Mouse (Mus musculus) lung, embryonic 14.5 days (tissue): ENCODE measurements around the gene 4933428G20Rik. TPM values are rescaled to one million over a fixed set of nuclear protein-coding genes. Genes with fewer than 3 reads are reported as not detected.

Source experiments
- ATAC-seq: fragments of 200-750 bp; cut with Nextera tagmentation; 2 replicates; pipeline ENCODE4 v1.8.0; 2017; ENCODE audit warnings: mild to moderate bottlenecking, moderate TSS enrichment, moderate library complexity; ENCODE audit not compliant: insufficient read depth
- DNase-seq: peaks from one replicate; pipeline ENCODE4 v3.0.0-alpha.2; 2015
- H3K27ac ChIP-seq: fragments of 300-500 bp; sonication (generic); 2 replicates; pipeline ENCODE4 v1.5.1; 2014; ENCODE audit warnings: low read depth, mild to moderate bottlenecking, moderate library complexity
- H3K27me3 ChIP-seq: fragments of 300-500 bp; sonication (generic); 2 replicates; pipeline ENCODE4 v1.6.1; 2014; ENCODE audit warnings: low read length, control low read depth; ENCODE audit not compliant: insufficient read depth
- H3K36me3 ChIP-seq: fragments of 300-500 bp; sonication (generic); 2 replicates; pipeline ENCODE4 v1.6.1; 2014; ENCODE audit warnings: control low read depth; ENCODE audit not compliant: insufficient read depth
- H3K4me1 ChIP-seq: fragments of 300-500 bp; sonication (generic); 2 replicates; pipeline ENCODE4 v1.6.1; 2014; ENCODE audit warnings: antibody characterized with exemption, control low read depth; ENCODE audit not compliant: insufficient read depth
- H3K4me2 ChIP-seq: fragments of 300-500 bp; sonication (generic); 2 replicates; pipeline ENCODE4 v1.6.1; 2014; ENCODE audit warnings: mild to moderate bottlenecking
- H3K4me3 ChIP-seq: fragments of 300-500 bp; sonication (generic); 2 replicates; pipeline ENCODE4 v1.5.1; 2014; ENCODE audit warnings: low read depth, low read length
- H3K9ac ChIP-seq: fragments of 300-500 bp; sonication (generic); 2 replicates; pipeline ENCODE4 v1.6.1; 2014
- H3K9me3 ChIP-seq: fragments of 300-500 bp; sonication (generic); 2 replicates; pipeline ENCODE4 v1.6.1; 2016; ENCODE audit warnings: low read depth, low read length, control low read depth
- CTCF ChIP-seq: IDR thresholded peaks from 2 replicates; pipeline ENCODE4 v1.5.1; 2016; ENCODE audit warnings: antibody characterized with exemption, low read depth
- WGBS: fragments of 180-500 bp; shearing (Covaris S2); extraction: QIAGEN DNeasy Blood & Tissue Kit; methylation state at CpG from one replicate; pipeline ENCODE4 v1.1.7; 2014; 5-methylcytosine and 5-hydroxymethylcytosine counted together
- polyA plus RNA-seq: library from polyadenylated mRNA; unstranded; fragments of >200 nt; fragmentation: Nextera tagmentation; extraction: Ambion mirVana; gene quantifications from 2 replicates; pipeline ENCODE4 v1.2.1, GENCODE M21; 2014

Gene 4933428G20Rik
- polyA plus RNA-seq, 1 experiment from 2014 or later = 0.13 TPM

DNA sequence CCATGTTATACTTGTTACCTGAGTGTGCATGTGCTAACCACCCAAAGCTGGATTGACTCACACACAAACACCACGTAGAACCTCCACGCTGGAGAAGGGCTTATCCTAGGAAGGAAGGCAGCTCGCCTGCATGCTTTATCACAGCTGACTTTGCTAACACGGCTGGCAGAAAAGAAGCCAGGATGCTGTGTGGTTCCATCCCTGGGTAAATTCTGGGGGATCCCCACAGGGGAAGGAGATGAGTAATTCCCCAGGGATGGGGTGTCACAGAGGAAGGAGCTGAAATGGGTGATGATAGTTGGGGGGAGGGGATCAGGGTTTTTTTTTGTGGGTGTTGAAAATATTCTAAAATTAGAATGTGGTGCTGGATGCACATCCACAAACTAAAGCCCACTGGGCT lies 5.6 kb upstream of the 4933428G20Rik start:
- no peak for DNase-seq
- Histone ChIP-seq H3K9me3 (no peaks in the 10 kb centered on the region), H3K4me1 (no peaks in the 10 kb centered on the region; the same call in 1 of the 2 replicates), H3K36me3 (peaks cover 16% of the 10 kb centered on the region), H3K4me2 (no peak overlapping the region), H3K27ac (no peak overlapping the region), H3K4me3 (no peak overlapping the region), H3K27me3 (peaks cover 6% of the 10 kb centered on the region; the same call in 1 of the 2 replicates), H3K9ac (no peak overlapping the region)
- ATAC-seq = no peak
- no peak for TF ChIP-seq CTCF
- WGBS = 70% methylated on average over 4 of the region's 4 CpGs

- WGBS = 73% methylated on average over 4 of the region's 4 CpGs
- no peak overlapping the region for H3K9ac ChIP-seq
- no peaks in the 10 kb centered on the region for H3K9me3 ChIP-seq
- H3K4me1 ChIP-seq = no peaks in the 10 kb centered on the region; the same call in 1 of the 2 replicates
- DNase-seq (no peak), ATAC-seq (no peak)
- peaks cover 31% of the 10 kb centered on the region for H3K27me3 ChIP-seq
- H3K4me3 ChIP-seq = no peak overlapping the region
- H3K36me3 ChIP-seq = peaks cover 30% of the 10 kb centered on the region
- no peak overlapping the region for H3K27ac ChIP-seq
- TF ChIP-seq CTCF = no peak
- H3K4me2 ChIP-seq = no peak overlapping the region
Observed at GRCm38 (mm10) chr11:97502846-97503245, 2.7 kb upstream of the 4933428G20Rik start.

- WGBS = 42% methylated on average over 9 of the region's 9 CpGs
- TF ChIP-seq CTCF = no peak
- peaks cover 35% of the 10 kb centered on the region for H3K36me3 ChIP-seq
- H3K27me3 ChIP-seq = peaks cover 34% of the 10 kb centered on the region
- ATAC-seq (0 out of 2 replicates have a peak, but pooled peaks have one; percentile 10), DNase-seq (no peak)
- no peaks in the 10 kb centered on the region for H3K9me3 ChIP-seq
- H3K27ac ChIP-seq = no peak overlapping the region
- no peak overlapping the region for H3K4me3 ChIP-seq
- H3K4me2 ChIP-seq = no peak overlapping the region
- H3K4me1 ChIP-seq = no peaks in the 10 kb centered on the region; the same call in 1 of the 2 replicates
- no peak overlapping the region for H3K9ac ChIP-seq
Observed at GRCm38 (mm10) chr11:97502383-97502782, 2.2 kb upstream of the 4933428G20Rik start.

- no peak for TF ChIP-seq CTCF
- DNase-seq (peak; percentile 22), ATAC-seq (peak; percentile 35; the same call in 1 of the 2 replicates)
- WGBS = 30% methylated on average over 47 of the region's 51 CpGs
- Histone ChIP-seq H3K36me3 (peaks cover 47% of the 10 kb centered on the region), H3K9ac (peak overlapping the region; percentile 32), H3K4me2 (peak overlapping the region; percentile 59), H3K27me3 (peaks cover 34% of the 10 kb centered on the region), H3K4me3 (peak overlapping the region; percentile 30), H3K27ac (no peak overlapping the region), H3K9me3 (no peaks in the 10 kb centered on the region), H3K4me1 (no peaks in the 10 kb centered on the region; the same call in 1 of the 2 replicates)
Observed at GRCm38 (mm10) chr11:97500720-97501448, 744 bp upstream of the 4933428G20Rik start.

DNA sequence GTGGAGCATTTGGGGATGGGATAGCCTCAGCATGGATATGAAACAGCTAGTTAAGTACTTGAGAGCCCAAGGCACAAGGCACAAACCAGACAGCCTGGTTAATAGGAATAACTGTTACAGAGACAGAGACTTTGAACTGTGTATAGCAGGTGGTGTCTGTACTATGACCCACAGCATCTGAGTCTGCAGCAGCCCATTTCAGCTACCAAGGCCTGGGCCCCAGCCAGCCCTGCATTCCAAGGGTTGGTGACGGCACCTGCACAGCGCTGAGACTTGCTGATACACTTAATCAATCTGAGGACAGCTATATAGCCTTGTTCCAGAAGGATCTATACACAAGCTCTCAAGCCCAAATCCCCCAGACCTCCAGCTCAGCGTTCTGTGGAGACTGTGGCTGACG lies 2.6 kb downstream of the 4933428G20Rik start:
- peaks cover 34% of the 10 kb centered on the region for H3K27me3 ChIP-seq
- H3K4me2 ChIP-seq = no peak overlapping the region
- H3K9me3 ChIP-seq = no peaks in the 10 kb centered on the region
- H3K27ac ChIP-seq = no peak overlapping the region
- H3K4me3 ChIP-seq = no peak overlapping the region
- no peaks in the 10 kb centered on the region; the same call in 1 of the 2 replicates for H3K4me1 ChIP-seq
- no peak for ATAC-seq
- 88% methylated on average over 4 of the region's 4 CpGs for WGBS
- no peak for TF ChIP-seq CTCF
- H3K36me3 ChIP-seq = peaks cover 72% of the 10 kb centered on the region
- no peak overlapping the region for H3K9ac ChIP-seq
- DNase-seq = no peak

DNA sequence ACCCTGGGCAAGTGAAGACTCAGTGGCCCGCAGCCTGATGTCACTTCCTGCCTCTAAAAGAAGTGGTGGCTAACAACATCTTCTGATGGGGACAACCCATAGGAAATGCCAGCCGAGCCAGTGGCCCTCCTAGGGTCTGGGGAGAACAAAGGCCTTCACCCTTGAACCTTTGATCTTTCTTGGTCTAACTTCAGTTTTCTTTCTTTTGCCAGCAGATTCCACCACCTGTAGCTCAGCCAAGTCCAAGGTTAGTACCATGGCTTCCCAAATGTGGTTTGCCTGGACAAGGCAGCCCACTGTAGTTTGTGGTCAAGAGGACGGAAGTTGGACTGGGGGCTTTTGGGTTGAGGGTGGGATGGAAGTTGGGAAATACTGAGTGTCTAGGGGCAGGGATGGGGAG lies 7.3 kb downstream of the 4933428G20Rik start:
- H3K9me3 ChIP-seq = no peaks in the 10 kb centered on the region
- peaks cover 68% of the 10 kb centered on the region for H3K36me3 ChIP-seq
- DNase-seq = no peak
- WGBS = 82% methylated on average over 3 of the region's 3 CpGs
- no peak overlapping the region for H3K4me3 ChIP-seq
- no peak for ATAC-seq
- no peak for TF ChIP-seq CTCF
- H3K4me2 ChIP-seq = no peak overlapping the region
- no peaks in the 10 kb centered on the region for H3K4me1 ChIP-seq
- H3K9ac ChIP-seq = no peak overlapping the region
- no peak overlapping the region for H3K27ac ChIP-seq
- H3K27me3 ChIP-seq = peaks cover 3% of the 10 kb centered on the region; the same call in 1 of the 2 replicates

GRCm38 (mm10) chr11:97491640-97492039 lies 8.5 kb downstream of the 4933428G20Rik start:
- H3K27ac ChIP-seq = no peak overlapping the region
- no peak overlapping the region for H3K9ac ChIP-seq
- no peaks in the 10 kb centered on the region for H3K27me3 ChIP-seq
- H3K4me2 ChIP-seq = no peak overlapping the region
- H3K4me1 ChIP-seq = no peaks in the 10 kb centered on the region
- TF ChIP-seq CTCF = no peak
- WGBS = 78% methylated on average over 10 of the region's 10 CpGs
- no peak overlapping the region for H3K4me3 ChIP-seq
- peaks cover 68% of the 10 kb centered on the region for H3K36me3 ChIP-seq
- ATAC-seq (0 out of 2 replicates have a peak, but pooled peaks have one; percentile 24), DNase-seq (no peak)
- no peaks in the 10 kb centered on the region for H3K9me3 ChIP-seq
